Mouse (Mus musculus) heart, postnatal 10 days (tissue): ENCODE results near the gene Gm28710. TPM values are rescaled to one million over a fixed set of nuclear protein-coding genes. Genes with fewer than 3 reads are reported as not detected.
A peak's percentile ranks its signal among the peaks of the same experiment; 100 is the strongest.

Experiments
- DNase-seq, 2 experiments: peaks; one replicate each; pipeline ENCODE4 v3.0.0; 2021
- intact Hi-C: fragments of 180-260 bp; cut with DNase I; formaldehyde crosslinking; loops from one replicate; pipeline ENCODE4 v1.15.1; 2025
- total RNA-seq, 2 experiments: library from RNA; stranded (reverse); gene quantifications; 2 replicates each; pipeline ENCODE4 v1.2.3; 2021

Gene Gm28710
- total RNA-seq: not detected

GRCm38 (mm10) chr5:16791243-16791860, at the start of gene Gm28710:
Gene Gm28710 (plus strand): TSS chr5:16791810.
- DNase-seq: no peak
- intact Hi-C loops: no loop called here

- intact Hi-C loops: no loop called here
Observed at GRCm38 (mm10) chr5:16777176-16777575, 14.4 kb upstream of the Gm28710 start.

GRCm38 (mm10) chr5:16778610-16779172, 12.9 kb upstream of the Gm28710 start:
- intact Hi-C loops: no loop called here
- no peak for DNase-seq

More at GRCm38 (mm10) chr5:16777176-16777575, 14.4 kb upstream of the Gm28710 start:
- no peak for DNase-seq

GRCm38 (mm10) chr5:16785627-16786026, 6.0 kb upstream of the Gm28710 start:
- intact Hi-C loops: no loop called here
- DNase-seq: no peak

- intact Hi-C loops: no loop called here
- peak; percentile 6 to 10 for DNase-seq
Observed at GRCm38 (mm10) chr5:16794972-16795371, 3.4 kb downstream of the Gm28710 start.

GRCm38 (mm10) chr5:16802726-16803125, 11.1 kb downstream of the Gm28710 start:
- intact Hi-C loops: no loop called here
- DNase-seq: no peak

GRCm38 (mm10) chr5:16838991-16839390, 47.4 kb downstream of the Gm28710 start:
- DNase-seq: no peak
- intact Hi-C loops: no loop called here

- DNase-seq: peak; percentile 44 to 60
Observed at GRCm38 (mm10) chr5:16869309-16869915, 77.8 kb downstream of the Gm28710 start.

GRCm38 (mm10) chr5:16894161-16894560, 102.6 kb downstream of the Gm28710 start:
- DNase-seq: peak in 1 of 2 experiments; percentile 5
- intact Hi-C loops: no loop called here

More at GRCm38 (mm10) chr5:16869309-16869915, 77.8 kb downstream of the Gm28710 start:
- intact Hi-C loops: loop anchor here (1.0 to 2.0 kb wide), 2 partner anchors 560 to 1031 kb away; no protein-coding TSS in a partner anchor

GRCm38 (mm10) chr5:16919791-16920190, 128.2 kb downstream of the Gm28710 start:
- intact Hi-C loops: no loop called here

GRCm38 (mm10) chr5:16922473-16922872, 130.9 kb downstream of the Gm28710 start:
- intact Hi-C loops: no loop called here

More at GRCm38 (mm10) chr5:16919791-16920190, 128.2 kb downstream of the Gm28710 start:
- DNase-seq: no peak

More at GRCm38 (mm10) chr5:16922473-16922872, 130.9 kb downstream of the Gm28710 start:
- DNase-seq: no peak

Other genes starting within 250 kb of the Gm28710 start
- under 1 TPM; 0.89 to 0.91 TPM for gene Hgf, start 238.3 kb upstream of the Gm28710 start, total RNA-seq